Mouse (Mus musculus) stomach, postnatal 0 days (tissue): ENCODE measurements at regions not wholly inside any gene's neighbourhood (a gene's known extent, or its start where the extent isn't known, plus 50 kb on each side); places are given as distances from the start of the nearest gene placed in this dataset.

Source experiments
- ATAC-seq: fragments of 200-750 bp; cut with Nextera tagmentation; 2 replicates; pipeline ENCODE4 v1.8.0; 2017; ENCODE audit not compliant: low FRiP score, low TSS enrichment
- DNase-seq: peaks from one replicate; pipeline ENCODE4 v3.0.0-alpha.2; 2016; ENCODE audit warnings: low spot score
- H3K27ac ChIP-seq: fragments of 300-500 bp; sonication (generic); replicated peaks from 2 replicates; pipeline ENCODE4 v1.5.1; 2014; ENCODE audit warnings: mild to moderate bottlenecking, control low read depth
- H3K27me3 ChIP-seq: fragments of 300-500 bp; sonication (generic); 2 replicates; pipeline ENCODE4 v1.6.1; 2014; ENCODE audit warnings: low read length; ENCODE audit not compliant: control insufficient read depth, insufficient read depth
- H3K36me3 ChIP-seq: fragments of 300-500 bp; sonication (generic); 2 replicates; pipeline ENCODE4 v1.6.1; 2014; ENCODE audit warnings: low read length, mixed read lengths; ENCODE audit not compliant: control insufficient read depth, insufficient read depth
- H3K4me1 ChIP-seq: fragments of 300-500 bp; sonication (generic); replicated peaks from 2 replicates; pipeline ENCODE4 v1.6.1; 2014; ENCODE audit warnings: antibody characterized with exemption; ENCODE audit not compliant: control insufficient read depth, insufficient read depth
- H3K4me2 ChIP-seq: fragments of 300-500 bp; sonication (generic); replicated peaks from 2 replicates; pipeline ENCODE4 v1.6.1; 2014; ENCODE audit warnings: low read depth, mild to moderate bottlenecking, control low read depth, moderate library complexity
- H3K4me3 ChIP-seq: fragments of 300-500 bp; sonication (generic); 2 replicates; pipeline ENCODE4 v1.5.1; 2014; ENCODE audit warnings: low read depth, low read length, control low read depth
- H3K9ac ChIP-seq: fragments of 300-500 bp; sonication (generic); 2 replicates; pipeline ENCODE4 v1.6.1; 2014; ENCODE audit warnings: mild to moderate bottlenecking, low read length, control low read depth, mixed read lengths
- H3K9me3 ChIP-seq: fragments of 300-500 bp; sonication (generic); 2 replicates; pipeline ENCODE4 v1.6.1; 2016; ENCODE audit warnings: low read length; ENCODE audit not compliant: control insufficient read depth
- CTCF ChIP-seq: IDR thresholded peaks from 2 replicates; pipeline ENCODE4 v1.5.1; 2016; ENCODE audit warnings: antibody characterized with exemption, low read depth, mild to moderate bottlenecking, moderate library complexity
- EP300 ChIP-seq: optimal IDR thresholded peaks from 2 replicates; pipeline ENCODE3; 2016; ENCODE audit warnings: antibody characterized with exemption
- WGBS: fragments of 180-500 bp; shearing (Covaris S2); extraction: QIAGEN DNeasy Blood & Tissue Kit; methylation state at CpG from one replicate; pipeline ENCODE4 v1.1.7; 2014; 5-methylcytosine and 5-hydroxymethylcytosine counted together

GRCm38 (mm10) chr13:83733231-83733990, 229.6 kb downstream of the Mef2c start:
- no peak overlapping the region for H3K27ac ChIP-seq
- 6% methylated on average over 24 of the region's 24 CpGs for WGBS
- H3K4me1 ChIP-seq, result no peaks in the 10 kb centered on the region
- H3K27me3 ChIP-seq, result peaks cover 19% of the 10 kb centered on the region; the same call in 1 of the 2 replicates
- no peak overlapping the region for H3K9ac ChIP-seq
- ATAC-seq, result no peak
- H3K4me3 ChIP-seq, result peak overlapping the region; percentile 21; the same call in 1 of the 2 replicates
- H3K4me2 ChIP-seq, result peak overlapping the region; percentile 17; the same call in 1 of the 2 replicates
- DNase-seq, result no peak
- H3K36me3 ChIP-seq, result no peaks in the 10 kb centered on the region
- no peaks in the 10 kb centered on the region for H3K9me3 ChIP-seq
- TF ChIP-seq CTCF (no peak), EP300 (no peak)

- WGBS, result 7% methylated on average over 1 of the region's 1 CpGs
- Histone ChIP-seq H3K27ac (no peak overlapping the region), H3K36me3 (no peaks in the 10 kb centered on the region), H3K4me3 (peak overlapping the region; percentile 21; the same call in 1 of the 2 replicates), H3K4me2 (no peak overlapping the region), H3K4me1 (no peaks in the 10 kb centered on the region), H3K9me3 (no peaks in the 10 kb centered on the region), H3K27me3 (peaks cover 14% of the 10 kb centered on the region; the same call in 1 of the 2 replicates), H3K9ac (no peak overlapping the region)
- TF ChIP-seq CTCF (no peak), EP300 (no peak)
- ATAC-seq (no peak), DNase-seq (no peak)
Observed at GRCm38 (mm10) chr13:83733991-83734610, 230.3 kb downstream of the Mef2c start.

GRCm38 (mm10) chr13:83734656-83735055, 230.8 kb downstream of the Mef2c start:
- no peaks in the 10 kb centered on the region for H3K9me3 ChIP-seq
- H3K27ac ChIP-seq, result no peak overlapping the region
- no peak overlapping the region for H3K9ac ChIP-seq
- no peak for TF ChIP-seq EP300
- no peak for TF ChIP-seq CTCF
- H3K36me3 ChIP-seq, result no peaks in the 10 kb centered on the region
- DNase-seq, result no peak
- WGBS, result 12% methylated on average over 1 of the region's 1 CpGs
- no peak for ATAC-seq
- H3K4me2 ChIP-seq, result no peak overlapping the region
- no peaks in the 10 kb centered on the region for H3K4me1 ChIP-seq
- H3K27me3 ChIP-seq, result peaks cover 17% of the 10 kb centered on the region; the same call in 1 of the 2 replicates
- H3K4me3 ChIP-seq, result no peak overlapping the region

GRCm38 (mm10) chr13:83735101-83735500, 231.3 kb downstream of the Mef2c start:
- TF ChIP-seq EP300, result no peak
- no peak for TF ChIP-seq CTCF

GRCm38 (mm10) chr13:83735631-83736475, 232.0 kb downstream of the Mef2c start:
- DNase-seq, result no peak
- WGBS, result 51% methylated on average over 10 of the region's 10 CpGs
- Histone ChIP-seq H3K27ac (no peak overlapping the region), H3K4me2 (no peak overlapping the region), H3K36me3 (no peaks in the 10 kb centered on the region), H3K27me3 (peaks cover 17% of the 10 kb centered on the region; the same call in 1 of the 2 replicates), H3K9ac (no peak overlapping the region), H3K4me3 (no peak overlapping the region), H3K4me1 (no peaks in the 10 kb centered on the region), H3K9me3 (no peaks in the 10 kb centered on the region)
- no peak for ATAC-seq
- no peak for TF ChIP-seq CTCF
- TF ChIP-seq EP300, result no peak

More at GRCm38 (mm10) chr13:83735101-83735500, 231.3 kb downstream of the Mef2c start:
- no peak for ATAC-seq
- Histone ChIP-seq H3K36me3 (no peaks in the 10 kb centered on the region), H3K4me1 (no peaks in the 10 kb centered on the region), H3K27me3 (peaks cover 17% of the 10 kb centered on the region; the same call in 1 of the 2 replicates), H3K4me3 (no peak overlapping the region), H3K9ac (no peak overlapping the region), H3K4me2 (no peak overlapping the region), H3K9me3 (no peaks in the 10 kb centered on the region), H3K27ac (no peak overlapping the region)
- no peak for DNase-seq
- 47% methylated on average over 1 of the region's 1 CpGs for WGBS
